ENCODE assay signal across 13 mouse cellular contexts in the genomic region with DNA sequence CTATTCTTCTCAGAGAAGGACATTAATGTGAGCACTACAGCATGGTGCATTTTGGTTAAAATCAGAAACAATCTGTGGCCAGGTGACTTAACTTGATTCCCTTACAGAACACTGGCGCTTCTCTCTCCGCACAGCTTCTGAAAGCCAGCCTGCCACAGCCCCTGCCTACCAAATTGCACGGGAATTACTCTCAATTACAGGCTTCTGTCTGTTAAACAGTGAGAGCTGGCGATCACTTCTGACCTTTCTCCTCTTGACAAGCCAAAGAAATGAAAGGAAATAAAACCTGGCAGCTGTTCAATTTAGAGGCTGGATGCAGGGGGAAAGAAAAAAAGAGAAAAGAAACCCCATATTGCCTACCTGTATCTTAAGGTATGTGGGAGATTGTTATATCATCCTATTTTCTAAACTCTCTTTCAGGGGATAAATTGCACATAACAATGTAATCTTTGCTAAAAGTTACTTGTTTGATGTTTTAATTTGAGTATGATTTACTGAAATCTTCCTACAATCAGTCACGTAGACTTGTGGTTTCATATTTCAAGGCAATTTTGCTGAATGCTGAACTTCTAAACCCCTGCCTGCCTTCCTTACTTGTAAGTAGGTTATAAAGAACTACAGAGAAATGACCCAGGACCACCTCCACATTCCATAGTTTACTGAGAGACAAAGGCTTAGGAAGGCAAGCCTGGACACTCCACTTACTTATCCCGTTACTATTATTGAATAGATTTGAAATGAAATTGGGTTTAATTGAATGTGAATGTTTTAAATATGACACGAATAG.
DNase-seq lines count a peak whose midpoint lies in the region; ATAC-seq lines count a peak whose summit lies in the region.
"Had no signal": no experiment of that assay in that cellular context is flagged by ENCODE, and none has a peak within 500 bp of the region (broad histone marks: within the 10 kb centered on the region; RNA-seq: fewer than 3 reads in every experiment).

No protein-coding gene starts in this region.

- H3K9me3 ChIP-seq in kidney, embryonic 15.5 days (replicated peaks): no peaks in the 10 kb centered on the region
- H3K9me3 ChIP-seq: limb, embryonic 12.5 days had no signal

- WGBS in kidney, embryonic 15.5 days: 19% methylated on average over 7 of the region's 7 CpGs

- H3K27ac ChIP-seq in kidney, embryonic 15.5 days: no peak overlapping the region
- H3K27ac ChIP-seq: limb, embryonic 12.5 days had no signal

- peaks cover 6% of the 10 kb centered on the region for H3K4me1 ChIP-seq in kidney, embryonic 15.5 days

- peak; percentile 8 for DNase-seq in adrenal gland, postnatal 10 days
- DNase-seq in adrenal gland, postnatal 4 days (ENCODE audit: low spot score in 2 of 2): no peak
- no peak for DNase-seq in kidney, adult 9 months
- peak; percentile 27 for DNase-seq in brain, adult 2 months (ENCODE audit: low read depth, low spot score)
- DNase-seq in fibroblast of lung, adult 2 months (ENCODE audit: low read depth): peak; percentile 28
- DNase-seq in ovary, postnatal 36 days (ENCODE audit: low spot score): no peak
- no peak for DNase-seq in urinary bladder, postnatal 14 days (ENCODE audit: low spot score)
- DNase-seq: cerebellum, adult 2 months; heart, adult 18-20 months; heart, postnatal 4 days had no signal

- H3K4me2 ChIP-seq in kidney, embryonic 15.5 days: no peak overlapping the region
- H3K4me2 ChIP-seq: limb, embryonic 12.5 days had no signal

- no peak overlapping the region for H3K9ac ChIP-seq in kidney, embryonic 15.5 days
- H3K9ac ChIP-seq: limb, embryonic 12.5 days had no signal

- no peak overlapping the region for H3K4me3 ChIP-seq in kidney, embryonic 15.5 days (replicated peaks)
- H3K4me3 ChIP-seq: limb, embryonic 12.5 days had no signal

- no peaks in the 10 kb centered on the region for H3K27me3 ChIP-seq in kidney, embryonic 15.5 days
- H3K27me3 ChIP-seq: limb, embryonic 12.5 days had no signal

- no peaks in the 10 kb centered on the region for H3K36me3 ChIP-seq in kidney, embryonic 15.5 days
- H3K36me3 ChIP-seq: limb, embryonic 12.5 days had no signal

- 0 out of 2 replicates have a peak, but pooled peaks have one; percentile 56 for ATAC-seq in kidney, embryonic 15.5 days (replicated peaks; ENCODE audit: low FRiP score)
- ATAC-seq: activated CD4-positive, CD25-positive, alpha-beta regulatory T cell, adult 4 months had no signal

Comparison
In these comparisons a context has a peak if more than half of its experiments do, and no peak if none do; other contexts are left out.
1. DNase-seq: peak in adrenal gland, postnatal 10 days (single experiment), brain, adult 2 months (single experiment) and fibroblast of lung, adult 2 months (single experiment); none in adrenal gland, postnatal 4 days (0 of 2), kidney, adult 9 months (single experiment), ovary, postnatal 36 days (single experiment) and urinary bladder, postnatal 14 days (single experiment).